Mouse (Mus musculus) kidney, embryonic 14.5 days (tissue): ENCODE results near the gene Atxn1l. TPM values are rescaled to one million over a fixed set of nuclear protein-coding genes. Genes with fewer than 3 reads are reported as not detected.
A peak's percentile ranks its signal among the peaks of the same experiment; 100 is the strongest.

ENCODE experiments used
- ATAC-seq: fragments of 200-750 bp; cut with Nextera tagmentation; 2 replicates; pipeline ENCODE4 v1.8.0; 2017; ENCODE audit warnings: moderate number of reproducible peaks, mild to moderate bottlenecking, moderate TSS enrichment, moderate library complexity; ENCODE audit not compliant: low FRiP score, low TSS enrichment
- H3K27ac ChIP-seq: fragments of 300-500 bp; sonication (generic); 2 replicates; pipeline ENCODE4 v1.5.1; 2014; ENCODE audit warnings: low read depth, mild to moderate bottlenecking, low read length, moderate library complexity, mixed read lengths
- H3K27me3 ChIP-seq: fragments of 300-500 bp; sonication (generic); 2 replicates; pipeline ENCODE4 v1.6.1; 2014; ENCODE audit warnings: mild to moderate bottlenecking, low read length; ENCODE audit not compliant: control insufficient read depth, insufficient read depth
- H3K36me3 ChIP-seq: fragments of 300-500 bp; sonication (generic); 2 replicates; pipeline ENCODE4 v1.6.1; 2014; ENCODE audit warnings: low read length, mixed read lengths; ENCODE audit not compliant: control insufficient read depth, insufficient read depth
- H3K4me1 ChIP-seq: fragments of 300-500 bp; sonication (generic); 2 replicates; pipeline ENCODE4 v1.6.1; 2014; ENCODE audit warnings: low read length, mixed read lengths; ENCODE audit not compliant: control insufficient read depth, insufficient read depth
- H3K4me2 ChIP-seq: fragments of 300-500 bp; sonication (generic); replicated peaks from 2 replicates; pipeline ENCODE4 v1.6.1; 2014; ENCODE audit warnings: low read depth, mild to moderate bottlenecking, low read length
- H3K4me3 ChIP-seq: fragments of 300-500 bp; sonication (generic); 2 replicates; pipeline ENCODE4 v1.5.1; 2014; ENCODE audit warnings: mild to moderate bottlenecking, low read length
- H3K9ac ChIP-seq: fragments of 300-500 bp; sonication (generic); 2 replicates; pipeline ENCODE4 v1.6.1; 2014; ENCODE audit warnings: low read depth, mild to moderate bottlenecking, low read length, moderate library complexity
- H3K9me3 ChIP-seq: fragments of 300-500 bp; sonication (generic); 2 replicates; pipeline ENCODE4 v1.6.1; 2016; ENCODE audit warnings: low read length; ENCODE audit not compliant: control insufficient read depth
- WGBS: fragments of 180-500 bp; shearing (Covaris S2); extraction: QIAGEN DNeasy Blood & Tissue Kit; methylation state at CpG from one replicate; pipeline ENCODE4 v1.1.7; 2014; 5-methylcytosine and 5-hydroxymethylcytosine counted together
- polyA plus RNA-seq: library from polyadenylated mRNA; unstranded; fragments of >200 nt; fragmentation: Nextera tagmentation; extraction: Ambion mirVana; gene quantifications from 2 replicates; pipeline ENCODE4 v1.2.1, GENCODE M21; 2014

Atxn1l gene
- polyA plus RNA-seq, 1 experiment from 2014 or later = 5.4 TPM

GRCm38 (mm10) chr8:109706874-109707237 lies 30.7 kb downstream of the Atxn1l start:
- H3K4me3 ChIP-seq = peak overlapping the region; percentile 98
- 6% methylated on average over 2 of the region's 2 CpGs for WGBS
- peaks cover 40% of the 10 kb centered on the region for H3K36me3 ChIP-seq
- ATAC-seq = peak; percentile 42; the same call in 1 of the 2 replicates
- H3K9me3 ChIP-seq = no peaks in the 10 kb centered on the region
- peaks cover 16% of the 10 kb centered on the region for H3K4me1 ChIP-seq
- H3K9ac ChIP-seq = peak overlapping the region; percentile 99; the same call in 1 of the 2 replicates
- H3K27me3 ChIP-seq = no peaks in the 10 kb centered on the region
- H3K27ac ChIP-seq = no peak overlapping the region; the same call in 1 of the 2 replicates
- H3K4me2 ChIP-seq = peak overlapping the region; percentile 69

GRCm38 (mm10) chr8:109706076-109706873 lies 31.3 kb downstream of the Atxn1l start:
- Histone ChIP-seq H3K4me1 (peaks cover 16% of the 10 kb centered on the region), H3K9ac (peak overlapping the region; percentile 99), H3K27me3 (no peaks in the 10 kb centered on the region), H3K4me2 (peak overlapping the region; percentile 69), H3K4me3 (peak overlapping the region; percentile 98), H3K9me3 (no peaks in the 10 kb centered on the region), H3K27ac (peak overlapping the region; percentile 94), H3K36me3 (peaks cover 35% of the 10 kb centered on the region)
- ATAC-seq = peak; percentile 18
- WGBS = under 1% methylated on average over 29 of the region's 30 CpGs

GRCm38 (mm10) chr8:109705320-109706075 lies 32.0 kb downstream of the Atxn1l start, which contains the start of gene Zfp821:
TSS of gene Zfp821 (plus strand) at chr8:109705546.
- H3K4me2 ChIP-seq = peak within 1 kb of the TSS; percentile 69
- ATAC-seq = peak; percentile 90
- peak within 1 kb of the TSS; percentile 99 for H3K9ac ChIP-seq
- H3K36me3 ChIP-seq = peaks cover 27% of the 10 kb centered on the region
- peaks cover 16% of the 10 kb centered on the region for H3K4me1 ChIP-seq
- under 1% methylated on average over 61 of the region's 100 CpGs for WGBS
- H3K27ac ChIP-seq = peak within 1 kb of the TSS; percentile 94
- peak within 1 kb of the TSS; percentile 98 for H3K4me3 ChIP-seq
- no peaks in the 10 kb centered on the region for H3K27me3 ChIP-seq
- no peaks in the 10 kb centered on the region for H3K9me3 ChIP-seq

- H3K4me2 ChIP-seq = peak overlapping the region; percentile 69
- peak overlapping the region; percentile 98 for H3K4me3 ChIP-seq
- H3K27ac ChIP-seq = no peak overlapping the region
- no peaks in the 10 kb centered on the region for H3K9me3 ChIP-seq
- peaks cover 16% of the 10 kb centered on the region for H3K4me1 ChIP-seq
- WGBS = 8% methylated on average over 24 of the region's 24 CpGs
- H3K36me3 ChIP-seq = peaks cover 21% of the 10 kb centered on the region
- H3K27me3 ChIP-seq = no peaks in the 10 kb centered on the region
- H3K9ac ChIP-seq = peak overlapping the region; percentile 43
- 0 out of 2 replicates have a peak, but pooled peaks have one; percentile 13 for ATAC-seq
Observed at GRCm38 (mm10) chr8:109704565-109705319, 32.8 kb downstream of the Atxn1l start.

- Histone ChIP-seq H3K4me1 (peaks cover 7% of the 10 kb centered on the region; the same call in 1 of the 2 replicates), H3K27me3 (no peaks in the 10 kb centered on the region), H3K27ac (no peak overlapping the region), H3K9ac (no peak overlapping the region), H3K9me3 (no peaks in the 10 kb centered on the region), H3K36me3 (no peaks in the 10 kb centered on the region), H3K4me2 (no peak overlapping the region), H3K4me3 (no peak overlapping the region)
- ATAC-seq = no peak
- 80% methylated on average over 3 of the region's 3 CpGs for WGBS
Observed at GRCm38 (mm10) chr8:109698477-109698876, 39.1 kb downstream of the Atxn1l start.

- Histone ChIP-seq H3K36me3 (no peaks in the 10 kb centered on the region), H3K9ac (no peak overlapping the region), H3K9me3 (no peaks in the 10 kb centered on the region), H3K4me2 (no peak overlapping the region), H3K4me3 (no peak overlapping the region), H3K27me3 (no peaks in the 10 kb centered on the region), H3K4me1 (peaks cover 7% of the 10 kb centered on the region; the same call in 1 of the 2 replicates), H3K27ac (no peak overlapping the region)
- no peak for ATAC-seq
- WGBS = 88% methylated on average over 1 of the region's 1 CpGs
Observed at GRCm38 (mm10) chr8:109697754-109698153, 39.8 kb downstream of the Atxn1l start.

- Histone ChIP-seq H3K9ac (no peak overlapping the region), H3K27me3 (no peaks in the 10 kb centered on the region), H3K4me3 (peak overlapping the region; percentile 100; the same call in 1 of the 2 replicates), H3K27ac (no peak overlapping the region), H3K4me2 (peak overlapping the region; percentile 61; the same call in 1 of the 2 replicates), H3K9me3 (no peaks in the 10 kb centered on the region), H3K36me3 (no peaks in the 10 kb centered on the region), H3K4me1 (peaks cover 23% of the 10 kb centered on the region)
- no peak for ATAC-seq
- 36% methylated on average over 6 of the region's 6 CpGs for WGBS
Observed at GRCm38 (mm10) chr8:109694154-109694553, 43.4 kb downstream of the Atxn1l start.

GRCm38 (mm10) chr8:109693146-109693900 lies 44.2 kb downstream of the Atxn1l start, which contains the start of gene Ist1:
TSS of gene Ist1 (minus strand) at chr8:109693260.
- Histone ChIP-seq H3K9me3 (no peaks in the 10 kb centered on the region), H3K27ac (peak within 1 kb of the TSS; percentile 67), H3K9ac (peak within 1 kb of the TSS; percentile 96), H3K4me1 (peaks cover 23% of the 10 kb centered on the region), H3K4me2 (peak within 1 kb of the TSS; percentile 74), H3K4me3 (peak within 1 kb of the TSS; percentile 100), H3K36me3 (no peaks in the 10 kb centered on the region), H3K27me3 (no peaks in the 10 kb centered on the region)
- WGBS = under 1% methylated on average over 54 of the region's 57 CpGs
- peak; percentile 98 for ATAC-seq
